Mouse (Mus musculus) midbrain, embryonic 15.5 days (tissue): ENCODE results near the gene Afap1l2. TPM values are rescaled to one million over a fixed set of nuclear protein-coding genes. Genes with fewer than 3 reads are reported as not detected.

Source experiments
- ATAC-seq: fragments of 200-750 bp; cut with Nextera tagmentation; replicated peaks from 2 replicates; pipeline ENCODE4 v1.8.0; 2017; ENCODE audit warnings: moderate TSS enrichment
- H3K27ac ChIP-seq: fragments of 300-500 bp; sonication (generic); 2 replicates; pipeline ENCODE4 v1.5.1; 2015; ENCODE audit warnings: mild to moderate bottlenecking, inconsistent platforms
- H3K27me3 ChIP-seq: fragments of 300-500 bp; sonication (generic); replicated peaks from 2 replicates; pipeline ENCODE4 v1.6.1; 2015; ENCODE audit warnings: inconsistent platforms
- H3K36me3 ChIP-seq: fragments of 300-500 bp; sonication (generic); replicated peaks from 2 replicates; pipeline ENCODE4 v1.6.1; 2015; ENCODE audit warnings: inconsistent platforms
- H3K4me1 ChIP-seq: fragments of 300-500 bp; sonication (generic); 2 replicates; pipeline ENCODE4 v1.6.1; 2015; ENCODE audit warnings: inconsistent platforms
- H3K4me2 ChIP-seq: fragments of 300-500 bp; sonication (generic); 2 replicates; pipeline ENCODE4 v1.6.1; 2015; ENCODE audit warnings: inconsistent platforms, mild to moderate bottlenecking, moderate library complexity
- H3K4me3 ChIP-seq: fragments of 300-500 bp; sonication (generic); 2 replicates; pipeline ENCODE4 v1.5.1; 2015; ENCODE audit warnings: mild to moderate bottlenecking, inconsistent platforms
- H3K9ac ChIP-seq: fragments of 300-500 bp; sonication (generic); 2 replicates; pipeline ENCODE4 v1.6.1; 2015; ENCODE audit warnings: mild to moderate bottlenecking, inconsistent platforms
- H3K9me3 ChIP-seq: fragments of 300-500 bp; sonication (generic); 2 replicates; pipeline ENCODE4 v1.6.1; 2016; ENCODE audit warnings: inconsistent platforms
- WGBS: fragments of 180-500 bp; shearing (Covaris S2); methylation state at CpG from one replicate; pipeline ENCODE4 v1.1.7; 2015; ENCODE audit warnings: mixed read lengths; 5-methylcytosine and 5-hydroxymethylcytosine counted together
- polyA plus RNA-seq: library from polyadenylated mRNA; unstranded; fragments of >200 nt; fragmentation: Nextera tagmentation; extraction: Ambion mirVana; gene quantifications from 2 replicates; pipeline ENCODE4 v1.2.1, GENCODE M21; 2015

Afap1l2 gene
- polyA plus RNA-seq, 1 experiment from 2014 or later, result 9.6 TPM

DNA sequence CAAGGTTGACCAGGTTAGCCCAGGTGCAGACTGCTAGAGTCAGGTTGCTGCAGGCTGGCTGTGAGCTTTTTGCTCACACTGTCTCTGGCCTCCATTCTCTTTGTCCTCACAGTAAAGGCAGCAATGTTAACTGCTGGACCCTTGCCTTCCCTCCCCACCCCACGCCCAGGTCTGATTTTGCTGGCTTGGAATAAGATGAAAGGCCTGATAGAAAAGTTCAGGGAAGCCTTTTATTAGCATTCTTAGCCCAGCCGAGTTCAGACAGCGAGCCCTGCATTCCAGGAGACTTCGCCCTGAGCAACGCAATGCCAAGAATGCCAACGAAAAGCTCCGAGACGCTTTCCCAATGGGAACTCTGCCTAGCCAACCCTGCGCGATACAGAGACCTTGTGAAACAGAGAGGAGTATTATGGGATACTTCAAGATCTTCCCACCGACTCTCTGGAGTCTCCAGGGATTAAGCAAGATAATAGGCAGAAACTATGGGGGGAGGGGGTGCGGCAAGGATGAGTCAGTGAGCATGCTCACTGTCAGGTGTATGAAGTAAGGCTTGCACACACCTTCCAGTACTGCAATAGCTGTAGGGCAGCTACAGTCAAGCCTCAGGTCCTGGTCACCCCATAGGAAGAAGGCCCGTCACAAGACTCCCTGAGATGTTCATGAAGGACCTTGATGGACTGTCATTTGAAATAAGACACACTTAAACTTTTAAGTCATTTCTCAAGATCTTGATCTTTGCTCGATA, 17.5 kb downstream of the Afap1l2 start:
- WGBS, result 15% methylated on average over 14 of the region's 14 CpGs
- Histone ChIP-seq H3K4me2 (peak overlapping the region; percentile 19; the same call in 1 of the 2 replicates), H3K4me1 (peaks cover 15% of the 10 kb centered on the region), H3K27me3 (no peaks in the 10 kb centered on the region), H3K9ac (no peak overlapping the region), H3K36me3 (no peaks in the 10 kb centered on the region), H3K4me3 (no peak overlapping the region), H3K27ac (peak overlapping the region; percentile 64), H3K9me3 (no peaks in the 10 kb centered on the region)
- ATAC-seq, result peak; percentile 76

DNA sequence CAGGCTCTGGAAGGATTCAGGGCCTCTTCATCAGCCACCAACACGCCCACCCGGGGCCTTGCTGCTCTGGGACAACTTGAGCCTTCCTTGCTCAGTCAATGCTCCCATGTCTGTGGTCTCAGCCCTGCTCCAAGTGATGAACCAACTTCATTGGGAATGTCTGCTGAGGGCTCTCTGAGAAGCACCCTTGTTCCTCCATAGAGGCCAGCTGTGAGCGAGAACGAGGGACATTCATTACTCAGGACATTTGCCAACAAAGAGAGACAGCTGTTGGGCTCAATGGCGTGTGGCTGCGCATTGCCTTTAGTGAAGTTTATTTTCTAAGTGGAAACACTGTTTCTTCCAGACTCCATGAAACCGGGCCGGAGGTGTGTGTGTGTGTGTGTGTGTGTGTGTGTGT, 18.9 kb downstream of the Afap1l2 start:
- 84% methylated on average over 8 of the region's 8 CpGs for WGBS
- no peak overlapping the region for H3K9ac ChIP-seq
- peaks cover 15% of the 10 kb centered on the region for H3K4me1 ChIP-seq
- H3K9me3 ChIP-seq, result no peaks in the 10 kb centered on the region
- no peaks in the 10 kb centered on the region for H3K27me3 ChIP-seq
- no peak overlapping the region for H3K4me3 ChIP-seq
- no peak for ATAC-seq
- no peak overlapping the region for H3K4me2 ChIP-seq
- H3K36me3 ChIP-seq, result no peaks in the 10 kb centered on the region
- no peak overlapping the region for H3K27ac ChIP-seq

DNA sequence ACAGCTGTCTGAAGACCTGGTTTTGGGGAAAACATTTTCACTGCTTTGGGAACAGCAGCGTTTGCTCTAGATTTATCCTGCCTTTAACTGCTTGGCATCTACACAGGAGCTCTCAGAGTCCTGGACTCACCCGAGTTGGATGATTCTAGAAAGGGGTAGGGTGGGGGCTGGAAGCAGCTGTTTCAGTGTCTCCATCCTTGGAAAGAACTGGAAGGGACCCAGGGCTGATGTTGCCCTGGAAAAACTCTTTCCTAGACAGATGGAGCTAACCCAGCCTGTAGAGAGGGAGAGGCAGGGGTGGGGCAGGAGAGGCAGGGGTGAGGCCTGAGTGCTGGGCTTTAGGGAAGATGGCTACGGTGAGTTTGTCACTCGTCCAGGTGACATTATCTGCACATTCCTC, 23.8 kb downstream of the Afap1l2 start:
- Histone ChIP-seq H3K4me2 (no peak overlapping the region), H3K27me3 (no peaks in the 10 kb centered on the region), H3K9ac (no peak overlapping the region), H3K9me3 (no peaks in the 10 kb centered on the region), H3K4me1 (no peaks in the 10 kb centered on the region), H3K4me3 (no peak overlapping the region), H3K27ac (no peak overlapping the region), H3K36me3 (no peaks in the 10 kb centered on the region)
- no peak for ATAC-seq
- WGBS, result 69% methylated on average over 4 of the region's 4 CpGs

- no peak for ATAC-seq
- Histone ChIP-seq H3K27me3 (no peaks in the 10 kb centered on the region), H3K36me3 (no peaks in the 10 kb centered on the region), H3K9me3 (no peaks in the 10 kb centered on the region), H3K4me1 (no peaks in the 10 kb centered on the region), H3K4me2 (no peak overlapping the region), H3K27ac (no peak overlapping the region), H3K9ac (no peak overlapping the region), H3K4me3 (no peak overlapping the region)
- 46% methylated on average over 10 of the region's 10 CpGs for WGBS
Measured at GRCm38 (mm10) chr19:56983757-56984156, 24.3 kb downstream of the Afap1l2 start.

DNA sequence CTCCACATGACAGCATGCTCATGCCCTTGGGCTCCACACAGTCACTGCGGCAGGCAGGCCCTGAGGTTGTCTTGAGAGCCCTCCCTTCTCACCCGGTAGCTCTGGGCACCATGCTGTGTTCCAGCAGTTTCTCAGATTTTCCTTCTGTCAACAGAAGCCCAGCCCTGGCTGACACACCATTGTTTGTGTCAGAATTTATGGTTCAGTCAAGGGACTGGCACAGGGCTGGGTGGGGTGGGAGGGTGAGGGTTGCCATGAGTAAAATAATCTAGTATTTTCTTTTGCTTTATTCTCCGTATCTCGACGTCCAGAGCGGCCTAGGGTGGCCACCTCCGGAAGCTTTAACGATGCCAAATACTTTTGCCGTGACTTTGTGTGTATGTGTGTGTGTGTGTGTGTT, 26.3 kb downstream of the Afap1l2 start:
- Histone ChIP-seq H3K27me3 (no peaks in the 10 kb centered on the region), H3K9ac (no peak overlapping the region), H3K36me3 (no peaks in the 10 kb centered on the region), H3K9me3 (no peaks in the 10 kb centered on the region), H3K4me2 (no peak overlapping the region), H3K27ac (no peak overlapping the region), H3K4me1 (no peaks in the 10 kb centered on the region), H3K4me3 (no peak overlapping the region)
- WGBS, result 78% methylated on average over 9 of the region's 9 CpGs
- ATAC-seq, result no peak

DNA sequence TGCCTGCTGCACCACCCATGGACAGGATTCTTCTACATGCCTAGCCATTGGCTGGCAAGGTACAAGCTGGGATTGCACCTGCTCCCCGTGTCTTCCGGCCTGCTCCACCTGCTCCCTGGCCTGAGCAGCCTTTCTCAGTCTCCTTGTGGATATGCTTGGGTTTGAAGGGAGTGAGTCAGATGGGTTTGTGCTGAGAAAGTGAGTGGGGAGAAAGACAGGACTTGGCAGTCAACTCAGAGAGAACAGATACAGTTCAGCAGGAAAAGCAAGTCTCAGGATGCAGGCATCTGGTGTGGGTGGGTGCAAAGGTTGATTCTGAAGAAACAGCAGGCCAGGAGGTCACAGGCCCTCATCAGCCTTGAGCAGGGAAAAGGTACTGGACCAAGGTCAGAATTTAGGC, 27.2 kb downstream of the Afap1l2 start:
- H3K9ac ChIP-seq, result no peak overlapping the region
- H3K4me3 ChIP-seq, result no peak overlapping the region
- H3K36me3 ChIP-seq, result no peaks in the 10 kb centered on the region
- H3K27ac ChIP-seq, result no peak overlapping the region
- no peaks in the 10 kb centered on the region for H3K9me3 ChIP-seq
- 95% methylated on average over 2 of the region's 2 CpGs for WGBS
- no peak overlapping the region for H3K4me2 ChIP-seq
- H3K4me1 ChIP-seq, result no peaks in the 10 kb centered on the region
- no peaks in the 10 kb centered on the region for H3K27me3 ChIP-seq
- ATAC-seq, result no peak

- Histone ChIP-seq H3K4me3 (no peak overlapping the region), H3K4me1 (no peaks in the 10 kb centered on the region), H3K9me3 (no peaks in the 10 kb centered on the region), H3K4me2 (no peak overlapping the region), H3K27me3 (no peaks in the 10 kb centered on the region), H3K27ac (peak overlapping the region; percentile 40; the same call in 1 of the 2 replicates), H3K9ac (no peak overlapping the region), H3K36me3 (no peaks in the 10 kb centered on the region)
- 0 out of 2 replicates have a peak, but pooled peaks have one; percentile 39 for ATAC-seq
- 60% methylated on average over 19 of the region's 19 CpGs for WGBS
Measured at GRCm38 (mm10) chr19:56976962-56977948, 30.8 kb downstream of the Afap1l2 start.

GRCm38 (mm10) chr19:56976515-56976914, 31.5 kb downstream of the Afap1l2 start:
- no peaks in the 10 kb centered on the region for H3K36me3 ChIP-seq
- 84% methylated on average over 5 of the region's 5 CpGs for WGBS
- no peak overlapping the region for H3K27ac ChIP-seq
- H3K27me3 ChIP-seq, result no peaks in the 10 kb centered on the region
- no peaks in the 10 kb centered on the region for H3K9me3 ChIP-seq
- H3K9ac ChIP-seq, result no peak overlapping the region
- no peak overlapping the region for H3K4me2 ChIP-seq
- H3K4me1 ChIP-seq, result no peaks in the 10 kb centered on the region
- no peak overlapping the region for H3K4me3 ChIP-seq
- ATAC-seq, result no peak

DNA sequence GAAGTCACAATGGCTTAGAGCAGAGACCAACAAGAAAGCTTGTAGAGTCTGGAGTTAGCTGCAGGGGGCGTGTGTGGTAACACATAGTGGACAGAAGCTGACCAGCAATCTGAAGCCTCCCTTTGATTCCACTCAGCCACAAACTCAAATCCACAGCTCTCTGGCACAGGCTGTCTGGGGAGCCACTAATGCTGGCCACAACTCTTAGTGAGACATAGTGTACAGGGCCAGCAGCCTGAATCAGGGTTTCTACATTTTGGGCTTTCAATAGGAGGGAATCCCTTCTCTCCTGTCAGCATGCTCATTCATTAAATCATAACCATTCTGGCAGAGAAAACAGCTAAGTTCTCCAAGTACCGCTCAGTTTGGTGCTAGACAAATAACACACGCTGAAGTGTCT, 32.5 kb downstream of the Afap1l2 start:
- H3K4me2 ChIP-seq, result no peak overlapping the region
- WGBS, result 92% methylated on average over 3 of the region's 3 CpGs
- no peak overlapping the region for H3K4me3 ChIP-seq
- no peaks in the 10 kb centered on the region for H3K27me3 ChIP-seq
- no peak for ATAC-seq
- no peak overlapping the region for H3K27ac ChIP-seq
- H3K4me1 ChIP-seq, result no peaks in the 10 kb centered on the region
- H3K9me3 ChIP-seq, result no peaks in the 10 kb centered on the region
- no peaks in the 10 kb centered on the region for H3K36me3 ChIP-seq
- H3K9ac ChIP-seq, result no peak overlapping the region

DNA sequence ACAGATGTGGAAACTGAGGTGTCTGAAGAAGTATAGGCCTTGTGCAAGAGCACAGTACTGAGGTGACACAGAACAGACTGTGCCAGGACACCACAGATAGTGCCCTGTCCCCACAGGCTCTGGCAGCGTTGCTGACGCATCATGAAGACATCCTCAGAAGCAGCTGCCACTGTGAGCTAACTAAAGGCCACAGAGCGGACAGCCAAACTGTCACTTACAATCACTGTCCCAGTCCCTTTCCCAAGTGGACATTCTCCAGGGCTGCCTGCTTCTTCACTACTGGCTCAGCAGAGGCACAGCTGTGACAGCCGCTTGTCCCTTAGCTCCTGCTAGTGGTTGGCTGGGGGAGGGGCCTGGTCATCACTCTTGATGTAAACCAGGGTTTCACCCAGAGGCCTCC, 33.9 kb downstream of the Afap1l2 start:
- Histone ChIP-seq H3K4me1 (no peaks in the 10 kb centered on the region), H3K9me3 (no peaks in the 10 kb centered on the region), H3K4me2 (no peak overlapping the region), H3K9ac (no peak overlapping the region), H3K4me3 (no peak overlapping the region), H3K27me3 (no peaks in the 10 kb centered on the region), H3K27ac (no peak overlapping the region), H3K36me3 (no peaks in the 10 kb centered on the region)
- no peak for ATAC-seq
- 84% methylated on average over 4 of the region's 4 CpGs for whole genome bisulfite sequencing

- no peak overlapping the region for H3K4me3 ChIP-seq
- no peak overlapping the region for H3K27ac ChIP-seq
- no peaks in the 10 kb centered on the region for H3K36me3 ChIP-seq
- no peak for ATAC-seq
- no peaks in the 10 kb centered on the region for H3K27me3 ChIP-seq
- H3K9me3 ChIP-seq, result no peaks in the 10 kb centered on the region
- 78% methylated on average over 2 of the region's 2 CpGs for WGBS
- H3K4me2 ChIP-seq, result no peak overlapping the region
- no peaks in the 10 kb centered on the region for H3K4me1 ChIP-seq
- no peak overlapping the region for H3K9ac ChIP-seq
Measured at GRCm38 (mm10) chr19:56972768-56973167, 35.3 kb downstream of the Afap1l2 start.

DNA sequence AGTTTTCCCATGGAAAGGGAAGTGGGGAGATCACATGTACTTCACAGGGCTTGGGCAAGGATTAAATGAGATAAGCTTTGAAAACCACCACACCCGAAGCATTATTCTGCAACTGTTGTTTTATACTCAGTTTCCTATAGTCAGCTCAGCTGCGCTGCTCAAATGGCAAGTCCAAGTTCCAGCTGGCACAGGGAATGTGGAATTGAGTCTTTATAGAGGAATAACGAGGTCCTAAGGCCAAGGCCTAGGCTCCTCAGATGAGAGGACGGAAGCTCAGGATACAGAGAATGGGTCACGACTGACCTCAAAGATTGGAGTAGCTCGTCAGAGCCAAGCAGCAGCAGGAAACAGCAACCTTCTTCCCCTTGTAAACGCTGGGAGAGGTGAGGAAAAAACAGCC, 36.7 kb downstream of the Afap1l2 start:
- H3K27me3 ChIP-seq, result no peaks in the 10 kb centered on the region
- no peak overlapping the region for H3K4me3 ChIP-seq
- ATAC-seq, result no peak
- no peak overlapping the region for H3K9ac ChIP-seq
- no peaks in the 10 kb centered on the region for H3K9me3 ChIP-seq
- no peaks in the 10 kb centered on the region for H3K4me1 ChIP-seq
- no peak overlapping the region for H3K27ac ChIP-seq
- WGBS, result 77% methylated on average over 7 of the region's 7 CpGs
- no peak overlapping the region for H3K4me2 ChIP-seq
- H3K36me3 ChIP-seq, result no peaks in the 10 kb centered on the region
